Mouse (Mus musculus): Measurements from ENCODE around the gene Usmg5. TPM values are rescaled to one million over a fixed set of nuclear protein-coding genes. Genes with fewer than 3 reads are reported as not detected.

Usmg5 gene
- polyA plus RNA-seq, 1 experiment from 2014 or later, result 1,548 TPM

- peak within 1 kb of the TSS; percentile 74 for H3K4me2 ChIP-seq
Observed at GRCm38 (mm10) chr19:47050271-47051032, 40.0 kb downstream of the Usmg5 start, which contains the start of gene Pcgf6. Gene Pcgf6, minus strand, starts transcription at chr19:47050906.

DNA sequence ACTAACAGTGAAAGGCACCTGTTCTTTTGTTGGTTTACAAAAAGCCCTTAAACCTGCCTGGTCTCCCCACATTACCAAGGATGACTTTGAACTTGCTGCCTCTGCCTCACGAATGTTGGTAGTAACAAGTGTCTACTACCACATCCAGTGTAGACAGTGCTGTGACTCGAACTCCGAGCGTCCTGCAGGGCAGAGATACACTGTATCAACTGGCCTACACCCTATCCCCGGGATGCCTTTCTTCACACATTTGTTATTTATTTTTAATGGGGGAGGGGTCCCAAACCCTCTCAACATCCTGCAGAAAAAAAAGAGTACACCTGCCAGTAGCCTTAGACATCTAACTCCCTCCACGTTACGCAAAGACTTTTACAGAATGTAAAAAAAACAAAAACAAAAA, 40.6 kb downstream of the Usmg5 start:
- 6% methylated on average over 7 of the region's 7 CpGs for WGBS
- peaks cover 18% of the 10 kb centered on the region for H3K4me1 ChIP-seq (replicated peaks)
- ATAC-seq (ENCODE audit: low FRiP score, low read depth), result 0 out of 2 replicates have a peak, but pooled peaks have one; percentile 47

More at GRCm38 (mm10) chr19:47050271-47051032, 40.0 kb downstream of the Usmg5 start, which contains the start of gene Pcgf6:
- H3K4me3 ChIP-seq, result peak within 1 kb of the TSS; percentile 90
- H3K9me3 ChIP-seq, result no peaks in the 10 kb centered on the region
- H3K36me3 ChIP-seq, result peaks cover 17% of the 10 kb centered on the region
- H3K27me3 ChIP-seq, result no peaks in the 10 kb centered on the region; the same call in 1 of the 2 replicates
- peak within 1 kb of the TSS; percentile 97 for H3K27ac ChIP-seq (replicated peaks)
- H3K4me1 ChIP-seq (replicated peaks), result peaks cover 18% of the 10 kb centered on the region
- WGBS, result under 1% methylated on average over 75 of the region's 75 CpGs
- ATAC-seq (ENCODE audit: low FRiP score, low read depth), result peak; percentile 92
- peak within 1 kb of the TSS; percentile 93 for H3K9ac ChIP-seq

GRCm38 (mm10) chr19:47049061-47049460, 41.4 kb downstream of the Usmg5 start:
- H3K4me1 ChIP-seq (replicated peaks), result peaks cover 18% of the 10 kb centered on the region
- no peak overlapping the region for H3K27ac ChIP-seq (replicated peaks)
- 0 out of 2 replicates have a peak overlapping the region, but pooled peaks have one; percentile 93 for H3K9ac ChIP-seq
- no peaks in the 10 kb centered on the region for H3K27me3 ChIP-seq
- no peaks in the 10 kb centered on the region for H3K9me3 ChIP-seq
- no peak for ATAC-seq (ENCODE audit: low FRiP score, low read depth)
- peak overlapping the region; percentile 90; the same call in 1 of the 2 replicates for H3K4me3 ChIP-seq
- peaks cover 21% of the 10 kb centered on the region for H3K36me3 ChIP-seq
- H3K4me2 ChIP-seq, result peak overlapping the region; percentile 74
- WGBS, result 60% methylated on average over 4 of the region's 4 CpGs

More for the DNA sequence above, 40.6 kb downstream of the Usmg5 start:
- H3K9ac ChIP-seq, result peak overlapping the region; percentile 93
- peak overlapping the region; percentile 90 for H3K4me3 ChIP-seq
- peaks cover 21% of the 10 kb centered on the region for H3K36me3 ChIP-seq
- H3K27me3 ChIP-seq, result no peaks in the 10 kb centered on the region
- H3K4me2 ChIP-seq, result peak overlapping the region; percentile 74
- no peaks in the 10 kb centered on the region for H3K9me3 ChIP-seq
- peak overlapping the region; percentile 97 for H3K27ac ChIP-seq (replicated peaks)

- Histone ChIP-seq H3K9ac (no peak overlapping the region), H3K4me3 (no peak overlapping the region), H3K27ac (replicated peaks) (no peak overlapping the region), H3K9me3 (no peaks in the 10 kb centered on the region), H3K36me3 (peaks cover 24% of the 10 kb centered on the region), H3K4me1 (replicated peaks) (peaks cover 18% of the 10 kb centered on the region), H3K4me2 (no peak overlapping the region), H3K27me3 (no peaks in the 10 kb centered on the region)
- no peak for ATAC-seq (ENCODE audit: low FRiP score, low read depth)
- WGBS, result 91% methylated on average over 13 of the region's 13 CpGs
Observed at GRCm38 (mm10) chr19:47047236-47047833, 43.1 kb downstream of the Usmg5 start.

- ATAC-seq (ENCODE audit: low FRiP score, low read depth), result no peak
- H3K27me3 ChIP-seq, result no peaks in the 10 kb centered on the region
- H3K4me1 ChIP-seq (replicated peaks), result peaks cover 18% of the 10 kb centered on the region
- H3K4me2 ChIP-seq, result no peak overlapping the region
- no peak overlapping the region for H3K27ac ChIP-seq (replicated peaks)
- H3K4me3 ChIP-seq, result no peak overlapping the region
- no peaks in the 10 kb centered on the region for H3K9me3 ChIP-seq
- 96% methylated on average over 1 of the region's 1 CpGs for WGBS
- peaks cover 28% of the 10 kb centered on the region for H3K36me3 ChIP-seq
- no peak overlapping the region for H3K9ac ChIP-seq
Observed at GRCm38 (mm10) chr19:47046343-47046742, 44.1 kb downstream of the Usmg5 start.

DNA sequence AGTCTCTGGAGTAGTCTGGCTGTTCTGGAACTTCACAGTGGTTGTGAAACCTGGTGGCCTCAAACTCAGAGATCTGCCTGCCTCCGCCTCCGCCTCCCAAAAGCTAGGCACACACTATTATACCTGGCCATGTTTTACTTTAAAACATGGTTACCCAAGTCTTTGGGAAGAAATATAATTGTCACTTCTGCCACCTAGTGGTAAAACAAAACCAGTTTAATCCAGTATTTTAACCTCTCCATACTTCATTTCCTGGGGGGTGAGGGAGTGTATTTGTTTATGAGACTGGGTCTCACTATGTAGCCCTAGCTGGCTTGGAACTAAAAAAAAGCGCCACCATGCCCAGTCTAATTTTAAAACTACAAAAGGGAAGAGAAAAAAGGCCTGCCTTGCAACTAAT, 46.8 kb downstream of the Usmg5 start:
- H3K27me3 ChIP-seq, result no peaks in the 10 kb centered on the region

DNA sequence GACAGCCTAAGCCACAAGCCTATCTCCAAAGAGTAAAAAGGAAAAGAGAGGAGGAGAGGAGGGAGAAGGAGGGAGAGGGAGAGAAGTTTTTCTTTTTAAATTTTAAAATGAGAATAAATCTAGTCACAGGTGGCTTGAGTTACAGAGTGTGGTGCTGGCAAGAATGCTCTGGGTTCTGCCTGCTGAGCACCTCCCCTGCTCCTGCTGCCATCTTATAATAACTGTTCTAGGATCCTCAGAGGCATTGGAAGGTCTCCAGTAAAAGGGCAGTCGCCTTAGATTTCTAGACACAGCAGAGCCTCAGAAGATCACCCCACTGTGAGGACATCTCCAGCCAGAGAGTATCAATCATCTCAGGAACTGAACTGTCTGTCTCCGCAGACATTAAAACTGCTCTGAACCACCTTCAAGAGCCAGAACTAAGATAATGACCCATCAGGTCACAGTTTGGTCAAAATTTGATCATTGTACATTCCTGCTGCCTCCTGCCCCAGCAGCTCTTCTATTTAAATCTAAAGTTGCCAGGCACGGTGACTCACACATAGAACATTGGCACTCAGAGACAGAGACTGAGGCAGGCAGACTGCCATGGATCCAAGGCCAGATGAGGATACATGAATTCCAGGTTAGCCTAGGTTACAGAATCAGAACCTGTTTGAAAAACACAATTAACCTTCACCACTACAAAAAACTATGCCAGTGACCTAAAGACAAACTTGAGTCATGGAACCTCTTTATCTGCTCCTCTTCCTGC, 49.5 kb downstream of the Usmg5 start:
- WGBS, result 96% methylated on average over 3 of the region's 3 CpGs

More for the DNA sequence above, 46.8 kb downstream of the Usmg5 start:
- H3K9ac ChIP-seq, result no peak overlapping the region
- ATAC-seq (ENCODE audit: low FRiP score, low read depth), result no peak
- no peaks in the 10 kb centered on the region for H3K9me3 ChIP-seq
- no peak overlapping the region for H3K27ac ChIP-seq (replicated peaks)
- no peak overlapping the region for H3K4me3 ChIP-seq
- 91% methylated on average over 3 of the region's 3 CpGs for WGBS
- H3K4me2 ChIP-seq, result no peak overlapping the region
- peaks cover 45% of the 10 kb centered on the region for H3K36me3 ChIP-seq
- H3K4me1 ChIP-seq (replicated peaks), result no peaks in the 10 kb centered on the region

GRCm38 (mm10) chr19:47036596-47036995, 53.9 kb downstream of the Usmg5 start:
- no peak for ATAC-seq (ENCODE audit: low FRiP score, low read depth)
- no peaks in the 10 kb centered on the region for H3K4me1 ChIP-seq (replicated peaks)
- no peak overlapping the region for H3K27ac ChIP-seq (replicated peaks)
- H3K27me3 ChIP-seq, result no peaks in the 10 kb centered on the region
- H3K9me3 ChIP-seq, result no peaks in the 10 kb centered on the region
- no peak overlapping the region for H3K4me2 ChIP-seq
- H3K4me3 ChIP-seq, result no peak overlapping the region
- no peak overlapping the region for H3K9ac ChIP-seq
- 84% methylated on average over 3 of the region's 3 CpGs for WGBS
- H3K36me3 ChIP-seq, result peaks cover 60% of the 10 kb centered on the region

More for the DNA sequence above, 49.5 kb downstream of the Usmg5 start:
- no peak overlapping the region for H3K4me3 ChIP-seq
- H3K4me1 ChIP-seq (replicated peaks), result no peaks in the 10 kb centered on the region
- no peak overlapping the region for H3K9ac ChIP-seq
- H3K27ac ChIP-seq (replicated peaks), result no peak overlapping the region
- no peaks in the 10 kb centered on the region for H3K27me3 ChIP-seq
- ATAC-seq (ENCODE audit: low FRiP score, low read depth), result no peak
- H3K36me3 ChIP-seq, result peaks cover 48% of the 10 kb centered on the region
- no peak overlapping the region for H3K4me2 ChIP-seq
- H3K9me3 ChIP-seq, result no peaks in the 10 kb centered on the region

DNA sequence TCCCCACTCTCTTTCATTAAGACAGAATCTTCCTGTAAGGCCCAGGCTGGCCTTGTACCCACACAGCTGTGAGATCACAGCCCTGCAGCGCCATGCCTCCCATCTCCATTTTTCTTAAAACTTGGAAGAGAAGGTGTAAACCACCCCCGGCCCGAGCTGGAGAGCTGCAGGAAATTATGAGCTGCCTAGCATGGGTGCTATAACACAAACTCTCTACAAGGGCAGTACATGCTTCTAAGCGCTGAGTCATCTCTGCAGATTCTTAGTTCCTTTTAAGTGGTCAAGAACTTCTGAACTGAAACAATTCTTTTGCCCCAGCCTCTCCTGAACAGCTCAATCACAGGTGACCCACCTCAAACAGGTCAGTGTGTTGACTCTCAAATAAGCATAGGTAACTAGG, 55.5 kb downstream of the Usmg5 start:
- H3K9ac ChIP-seq, result no peak overlapping the region
- no peak for ATAC-seq (ENCODE audit: low FRiP score, low read depth)
- H3K4me2 ChIP-seq, result no peak overlapping the region
- H3K4me3 ChIP-seq, result no peak overlapping the region
- H3K4me1 ChIP-seq (replicated peaks), result no peaks in the 10 kb centered on the region
- H3K9me3 ChIP-seq, result no peaks in the 10 kb centered on the region
- WGBS, result 95% methylated on average over 4 of the region's 4 CpGs
- no peak overlapping the region for H3K27ac ChIP-seq (replicated peaks)
- no peaks in the 10 kb centered on the region for H3K27me3 ChIP-seq
- H3K36me3 ChIP-seq, result peaks cover 56% of the 10 kb centered on the region

Data from hindbrain, embryonic 15.5 days (tissue).